Mouse (Mus musculus) neural tube, embryonic 10.5 days (tissue): ENCODE data around the gene Mon1a.

Source experiments
- DNase-seq: peaks from one replicate; pipeline ENCODE4 v3.0.0-alpha.2; 2017; ENCODE audit warnings: low spot score; ENCODE audit errors: extremely low spot score

Mon1a gene

DNA sequence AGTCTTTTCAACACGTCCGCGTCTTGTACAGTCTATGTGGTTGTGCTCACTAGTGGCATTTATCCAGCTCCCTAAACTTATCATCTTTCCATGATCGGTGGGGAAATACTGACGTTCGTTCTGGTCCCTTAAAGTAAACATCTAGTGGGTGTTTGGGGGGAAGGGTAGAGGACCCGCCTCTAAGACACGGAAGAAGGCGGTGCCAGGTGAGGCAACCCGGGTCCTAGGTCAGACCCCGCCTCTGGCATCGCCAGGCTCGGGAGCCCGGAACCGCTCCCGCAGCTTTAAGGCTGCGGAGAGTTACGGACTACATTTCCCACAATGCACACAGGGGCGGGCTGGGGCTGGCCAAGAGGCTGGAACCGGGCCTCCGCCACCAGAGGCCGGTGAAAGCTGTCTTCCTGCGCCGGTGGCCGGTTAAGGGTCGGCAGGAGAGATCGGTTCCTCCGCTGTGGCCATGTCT lies at the start of gene Mon1a:
Gene Mon1a (plus strand): TSS at position 348 of the 463 bp plus-strand sequence.
- peak; percentile 79 for DNase-seq

DNA sequence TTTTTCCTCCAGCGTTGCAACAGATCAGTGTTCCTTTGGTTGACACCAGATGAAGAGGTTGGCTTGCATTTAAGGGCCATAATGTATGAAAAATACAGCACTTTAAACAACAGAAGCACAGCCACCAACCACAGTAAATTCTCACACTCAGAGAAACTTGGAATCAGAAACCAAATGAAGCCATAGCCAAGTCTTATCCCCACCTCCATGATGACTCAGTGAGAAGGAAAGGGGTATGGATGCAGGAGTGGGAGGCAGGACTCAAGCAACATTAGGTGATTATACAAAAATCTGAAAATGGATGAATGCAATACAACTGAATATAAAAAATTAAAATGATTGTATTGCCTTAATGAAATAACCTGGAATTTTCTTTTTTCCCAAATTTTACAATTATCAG lies 49.1 kb upstream of the Mon1a start:
- DNase-seq, result no peak

DNA sequence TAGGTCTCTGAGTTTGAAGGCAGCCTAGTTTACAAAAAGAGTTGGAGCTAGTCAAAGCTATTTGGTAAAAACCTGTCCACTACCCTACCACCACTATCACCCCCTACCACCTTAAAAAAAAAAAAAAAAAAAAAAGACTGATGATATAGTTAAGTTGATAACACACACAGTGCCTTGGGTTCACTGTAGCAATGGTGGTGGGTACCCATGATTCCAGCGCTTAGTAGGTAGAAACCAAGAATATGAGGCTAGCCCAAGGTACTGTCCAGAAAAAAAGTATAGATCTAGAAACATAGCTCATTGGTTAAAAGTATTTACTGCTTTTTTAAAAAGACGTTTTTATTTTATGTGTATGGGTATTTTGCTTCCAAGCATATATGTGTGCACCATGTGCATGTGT lies 45.2 kb upstream of the Mon1a start:
- DNase-seq, result no peak

DNA sequence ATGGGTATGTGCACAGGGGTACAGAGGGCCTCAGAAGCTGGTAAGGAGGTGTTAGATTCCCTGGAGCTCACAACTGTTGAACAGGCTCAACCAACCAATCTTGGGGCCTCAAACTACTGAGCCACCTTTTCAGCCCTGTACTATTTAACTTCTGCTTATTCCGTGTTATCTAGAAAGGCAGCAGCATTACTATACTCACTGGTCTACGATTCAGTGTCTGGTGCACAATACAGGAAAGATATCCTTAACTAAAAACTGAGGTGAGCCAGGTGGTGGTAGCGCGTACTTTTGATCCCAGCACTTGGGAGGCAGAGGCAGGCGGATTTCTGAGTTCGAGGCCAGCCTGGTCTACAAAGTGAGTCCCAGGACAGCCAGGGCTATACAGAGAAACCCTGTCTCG lies 39.0 kb upstream of the Mon1a start:
- DNase-seq, result no peak

DNA sequence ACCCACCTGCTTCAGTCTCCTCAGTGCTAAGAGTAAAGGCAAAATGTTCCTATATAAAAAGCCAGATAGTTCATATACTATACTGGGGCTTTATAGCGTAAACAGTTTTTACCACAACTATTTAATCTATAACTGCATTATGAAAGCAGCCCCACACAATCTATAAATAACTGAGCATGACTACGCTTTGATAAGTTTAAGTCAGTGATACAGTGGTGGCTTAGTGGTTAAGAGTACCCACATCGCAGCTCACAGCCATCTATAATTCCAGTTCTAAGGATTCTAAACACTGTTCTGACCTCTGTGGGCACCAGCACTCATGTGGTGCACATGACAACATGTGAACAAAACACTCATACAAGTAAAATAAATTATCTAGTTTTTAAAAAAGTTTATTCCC lies 29.6 kb upstream of the Mon1a start:
- DNase-seq, result no peak

DNA sequence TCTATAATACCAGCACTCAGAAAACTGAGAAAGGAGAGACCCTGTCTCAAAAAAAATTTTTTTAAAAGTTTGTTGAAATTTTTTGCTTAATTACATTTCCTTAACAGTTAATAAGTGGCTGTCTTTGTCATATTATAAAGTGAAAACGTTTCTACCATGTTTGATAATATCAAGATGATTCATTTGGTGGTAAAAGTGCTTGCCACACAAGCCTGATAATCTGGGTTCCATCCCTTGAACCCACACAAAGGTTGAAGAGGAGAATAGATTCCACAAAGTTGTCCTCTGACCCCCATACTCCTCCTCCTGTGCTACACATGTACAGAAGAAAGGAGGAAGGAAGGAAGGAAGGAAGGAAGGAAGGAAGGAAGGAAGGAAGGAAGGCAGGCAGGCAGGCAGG lies 23.5 kb upstream of the Mon1a start:
- no peak for DNase-seq

DNA sequence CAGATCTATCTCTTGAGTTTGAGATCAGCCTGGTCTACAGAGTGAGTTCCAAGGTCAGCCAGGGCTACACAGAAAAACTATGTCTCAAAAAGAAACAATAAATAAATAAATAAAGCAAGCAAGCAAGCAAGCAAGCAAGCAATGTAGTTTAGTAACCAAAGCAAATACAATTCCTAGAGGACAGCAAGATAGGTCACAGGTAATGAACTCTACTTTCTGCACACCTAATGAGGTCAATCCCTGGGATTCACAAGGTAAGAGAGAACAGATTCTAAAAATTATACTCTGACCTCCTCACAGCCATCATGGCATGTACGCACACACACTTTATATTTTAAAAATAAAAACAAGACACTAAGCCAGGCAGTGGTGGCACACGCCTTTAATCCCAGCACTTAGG lies 21.9 kb upstream of the Mon1a start:
- no peak for DNase-seq

DNA sequence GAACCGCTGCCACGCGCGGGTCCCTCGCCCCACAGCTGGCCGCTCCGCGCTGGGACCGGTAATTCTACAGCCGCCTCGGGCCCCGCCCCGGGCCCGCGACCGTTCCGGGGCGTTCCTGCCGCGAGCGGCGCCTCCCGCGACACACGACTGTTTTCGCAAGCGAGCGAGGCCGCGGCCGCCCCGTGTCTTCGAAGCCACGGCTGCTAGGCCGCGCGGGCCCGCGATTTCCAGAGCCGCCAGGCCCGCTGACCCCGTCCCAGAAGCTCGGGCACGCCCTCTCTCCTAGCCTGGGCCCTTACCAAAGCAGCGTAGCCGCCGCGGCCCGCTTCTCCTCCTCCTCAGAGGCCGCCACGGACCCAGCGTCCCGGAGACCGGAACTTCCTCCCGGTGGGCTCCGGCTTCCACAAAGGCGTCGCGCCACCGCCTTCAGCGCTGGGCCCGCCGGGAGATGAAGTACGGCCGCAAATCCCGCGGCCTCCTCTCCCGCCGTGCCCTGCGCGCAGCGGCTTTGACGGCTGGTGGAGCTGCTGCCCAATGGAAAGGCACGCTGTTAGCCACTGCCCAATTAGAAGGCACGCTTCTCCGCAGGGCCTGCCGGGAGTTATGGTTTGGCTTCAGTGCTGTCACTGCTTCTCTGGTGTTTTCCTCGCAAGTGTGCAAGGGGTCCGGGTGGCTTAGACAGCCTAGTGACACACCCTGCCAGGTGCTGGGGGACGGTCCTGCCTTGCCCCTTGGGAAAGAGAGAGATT lies 15.4 kb upstream of the Mon1a start:
- peak; percentile 92 for DNase-seq

DNA sequence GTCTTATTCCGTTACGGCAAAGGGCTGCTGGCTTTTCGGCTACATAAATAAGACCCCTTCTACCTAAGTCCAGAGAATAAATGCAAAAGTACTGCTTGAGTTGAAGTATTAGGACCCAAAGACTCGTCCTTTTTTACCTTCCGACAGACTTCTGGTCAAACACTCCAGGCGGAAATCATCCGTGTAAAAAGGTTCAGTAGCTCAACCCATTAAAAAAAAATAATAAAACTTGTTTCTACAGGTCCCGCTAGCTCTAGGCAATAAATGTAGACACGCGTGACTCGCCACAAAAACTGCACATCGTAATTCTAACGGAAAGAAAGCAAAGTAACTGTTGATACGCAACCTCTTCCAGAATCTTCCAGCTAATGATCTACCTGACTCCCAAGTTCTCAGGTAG lies 14.8 kb upstream of the Mon1a start, which contains the start of gene Rbm6:
Gene Rbm6 (minus strand): TSS at position 101 of the 400 bp plus-strand sequence.
- no peak for DNase-seq

DNA sequence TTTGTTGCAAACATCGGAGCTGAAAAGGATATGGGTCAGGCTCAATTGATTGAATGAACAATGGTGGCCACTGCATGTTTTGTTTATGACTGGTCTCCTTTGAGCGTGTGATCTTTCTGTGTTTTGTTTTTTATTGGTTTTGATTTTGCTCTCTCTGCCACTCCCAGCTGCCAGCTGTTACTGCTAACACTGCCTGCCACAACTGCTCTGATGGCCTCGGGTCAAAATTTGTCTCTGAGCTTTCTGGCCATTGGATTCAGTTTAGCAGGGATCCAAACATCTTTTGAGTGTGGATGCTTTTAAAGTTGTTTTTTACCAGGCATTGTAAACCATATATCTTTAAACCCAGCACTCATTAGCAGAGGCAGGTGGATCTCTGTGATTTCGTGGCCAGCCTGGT lies 7.5 kb upstream of the Mon1a start:
- DNase-seq, result no peak

DNA sequence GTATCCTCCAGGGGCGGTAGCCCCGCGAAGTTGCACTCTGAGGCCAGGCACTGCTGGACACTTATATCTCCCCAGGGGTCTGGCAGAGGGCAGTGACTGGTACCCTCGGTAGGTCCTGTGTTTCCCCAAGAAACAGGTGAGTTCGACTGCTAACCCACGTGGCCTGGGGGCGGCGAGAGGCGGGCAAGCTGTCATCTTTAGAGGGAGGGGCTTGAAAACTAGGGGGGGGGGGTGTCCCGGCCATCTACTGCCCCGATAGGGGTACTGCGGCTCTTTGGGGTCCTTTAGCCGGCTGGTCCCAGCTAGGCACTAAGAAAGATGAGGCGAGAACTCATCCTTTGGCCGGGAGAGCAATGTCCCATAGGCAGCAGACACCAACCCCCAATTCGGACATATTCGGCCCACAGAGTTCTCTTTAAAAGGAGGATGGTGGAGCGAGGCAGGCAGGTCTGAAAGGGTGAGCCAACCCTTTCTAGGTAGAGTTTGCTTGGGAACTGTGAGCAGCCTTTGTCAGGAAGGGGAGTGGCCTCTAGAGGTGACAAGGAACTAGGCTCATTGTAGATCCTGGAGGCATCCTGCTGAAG lies 408 bp downstream of the Mon1a start:
- DNase-seq, result no peak

DNA sequence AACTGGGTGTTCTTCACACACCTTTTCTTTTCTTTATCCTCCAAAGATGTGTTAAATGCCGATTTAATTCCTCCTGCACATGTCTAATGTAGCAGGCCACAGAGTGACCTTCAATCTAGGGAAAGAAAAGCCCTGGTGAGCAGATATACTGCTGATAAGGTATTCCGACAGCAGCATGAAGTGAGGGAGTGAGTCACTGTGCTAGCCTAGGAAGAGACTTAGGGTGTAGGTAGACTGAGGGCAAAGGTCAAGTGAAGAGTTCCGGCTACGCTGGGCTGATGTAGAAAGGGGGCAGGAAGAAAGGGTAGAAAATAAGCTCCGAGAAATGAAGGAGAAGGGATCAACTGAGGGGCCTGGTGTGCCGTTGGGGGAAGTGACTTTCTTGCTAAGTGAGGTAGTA lies 2.3 kb downstream of the Mon1a start:
- no peak for DNase-seq

DNA sequence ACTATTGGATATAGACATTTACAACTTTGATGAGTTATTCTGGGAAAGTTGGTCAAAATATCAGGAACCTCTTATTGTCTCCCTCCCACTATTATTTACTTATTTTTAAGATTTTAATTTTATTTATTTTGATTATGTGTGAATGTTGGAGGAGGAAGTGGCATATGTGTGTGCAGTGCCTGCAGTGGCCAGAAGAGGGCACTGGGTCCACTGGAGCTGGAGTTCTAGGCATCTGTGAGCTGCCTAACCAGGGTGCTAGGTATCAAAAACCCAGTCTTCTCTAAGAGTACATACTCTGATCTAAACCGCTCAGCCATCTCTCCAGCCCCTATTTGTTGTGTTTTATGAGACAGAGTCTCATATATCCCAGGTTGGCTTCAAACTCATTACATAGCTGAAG lies 3.1 kb downstream of the Mon1a start:
- no peak for DNase-seq

DNA sequence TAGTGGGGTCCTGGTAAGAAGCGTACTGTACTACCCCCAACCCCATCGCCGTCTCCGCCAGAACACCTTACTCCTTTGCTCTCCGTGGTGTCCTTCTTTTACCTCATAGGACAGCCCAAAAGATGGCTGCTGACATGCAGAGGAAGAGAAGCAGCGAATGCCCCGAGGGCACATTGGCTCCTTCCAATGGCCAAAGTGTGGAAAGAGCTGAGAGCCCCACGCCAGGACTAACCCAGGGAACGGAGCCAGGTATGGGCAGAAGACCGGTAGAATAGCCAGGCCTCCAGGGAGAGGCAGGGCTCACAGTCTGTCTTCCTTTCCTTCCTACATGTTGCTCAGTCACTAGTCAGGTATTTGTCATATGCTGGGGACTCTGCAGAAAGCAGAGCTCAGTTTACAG lies 10.6 kb downstream of the Mon1a start:
- DNase-seq, result no peak

DNA sequence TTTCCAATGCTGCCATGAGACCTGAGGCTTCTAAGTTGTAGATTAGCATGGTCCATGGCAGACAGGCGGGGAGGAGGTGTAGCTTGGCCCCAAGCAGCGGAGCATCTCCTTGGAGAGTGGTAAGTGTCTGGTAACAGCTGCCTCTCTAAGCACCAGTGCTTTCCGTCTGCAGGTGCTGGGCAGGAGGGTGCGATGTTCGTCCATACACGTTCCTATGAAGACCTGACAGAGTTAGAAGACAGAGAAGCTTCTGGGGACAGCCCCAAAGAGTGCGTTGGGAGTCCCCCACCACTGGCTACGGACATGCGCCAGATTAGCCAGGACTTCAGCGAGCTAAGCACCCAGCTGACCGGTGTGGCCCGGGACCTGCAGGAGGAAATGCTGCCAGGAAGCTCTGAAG lies 11.9 kb downstream of the Mon1a start:
- DNase-seq, result no peak

DNA sequence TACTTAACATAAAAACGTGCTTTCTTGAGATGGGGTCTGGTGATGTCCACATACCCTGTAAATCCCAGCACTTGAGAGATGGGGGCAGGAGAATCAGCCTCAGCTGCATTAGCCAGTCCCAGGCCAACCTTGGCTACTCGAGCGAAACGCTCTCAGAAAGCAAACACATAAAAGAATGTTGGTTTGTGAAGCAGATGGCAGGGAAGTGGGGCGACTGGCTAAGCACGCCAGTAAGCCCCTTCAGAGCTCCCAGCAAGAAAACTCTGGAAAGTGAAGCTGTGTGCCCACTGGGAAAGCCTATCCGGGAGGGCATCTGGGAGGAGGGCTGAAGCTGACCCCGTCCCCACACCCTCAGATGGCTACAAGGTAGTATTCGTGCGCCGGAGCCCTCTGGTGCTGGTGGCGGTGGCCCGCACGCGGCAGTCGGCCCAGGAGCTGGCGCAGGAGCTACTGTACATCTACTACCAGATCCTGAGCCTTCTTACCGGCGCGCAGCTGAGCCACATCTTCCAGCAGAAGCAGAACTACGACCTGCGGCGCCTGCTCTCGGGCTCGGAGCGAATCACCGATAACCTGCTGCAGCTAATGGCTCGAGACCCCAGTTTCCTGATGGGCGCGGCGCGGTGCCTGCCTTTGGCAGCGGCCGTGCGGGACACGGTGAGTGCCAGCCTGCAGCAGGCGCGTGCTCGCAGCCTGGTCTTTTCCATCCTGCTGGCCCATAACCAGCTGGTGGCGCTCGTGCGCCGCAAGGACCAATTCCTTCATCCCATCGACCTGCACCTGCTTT lies 13.1 kb downstream of the Mon1a start:
- peak; percentile 82 for DNase-seq

DNA sequence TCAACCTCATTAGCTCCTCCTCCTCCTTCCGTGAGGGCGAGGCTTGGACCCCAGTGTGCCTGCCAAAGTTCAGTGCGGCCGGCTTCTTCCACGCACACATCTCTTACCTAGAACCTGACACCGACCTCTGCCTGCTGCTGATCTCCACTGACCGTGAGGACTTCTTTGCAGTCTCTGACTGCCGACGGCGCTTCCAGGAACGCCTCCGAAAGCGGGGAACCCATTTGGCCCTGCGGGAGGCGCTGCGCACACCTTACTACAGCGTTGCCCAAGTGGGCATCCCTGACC lies 13.6 kb downstream of the Mon1a start:
- DNase-seq, result no peak

DNA sequence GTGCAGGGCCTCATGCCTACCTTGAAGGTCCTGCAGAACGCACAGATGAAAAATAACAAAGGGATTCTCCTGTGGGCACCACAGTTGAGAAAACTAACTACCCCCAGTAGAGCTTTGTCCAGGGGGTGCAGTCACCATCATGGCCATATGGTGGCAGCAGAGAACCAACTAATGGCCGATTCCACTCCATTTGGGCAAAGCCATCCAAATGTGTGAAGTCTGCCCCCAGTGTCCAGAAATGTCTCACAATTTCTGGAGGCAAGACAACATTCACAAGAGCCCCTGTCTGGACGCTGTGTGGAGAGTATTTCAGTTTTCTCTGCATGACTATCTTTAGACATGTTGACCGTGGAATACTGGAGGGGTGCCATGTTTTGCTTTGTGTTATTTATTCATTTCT lies 16.8 kb downstream of the Mon1a start:
- DNase-seq, result peak; percentile 89

DNA sequence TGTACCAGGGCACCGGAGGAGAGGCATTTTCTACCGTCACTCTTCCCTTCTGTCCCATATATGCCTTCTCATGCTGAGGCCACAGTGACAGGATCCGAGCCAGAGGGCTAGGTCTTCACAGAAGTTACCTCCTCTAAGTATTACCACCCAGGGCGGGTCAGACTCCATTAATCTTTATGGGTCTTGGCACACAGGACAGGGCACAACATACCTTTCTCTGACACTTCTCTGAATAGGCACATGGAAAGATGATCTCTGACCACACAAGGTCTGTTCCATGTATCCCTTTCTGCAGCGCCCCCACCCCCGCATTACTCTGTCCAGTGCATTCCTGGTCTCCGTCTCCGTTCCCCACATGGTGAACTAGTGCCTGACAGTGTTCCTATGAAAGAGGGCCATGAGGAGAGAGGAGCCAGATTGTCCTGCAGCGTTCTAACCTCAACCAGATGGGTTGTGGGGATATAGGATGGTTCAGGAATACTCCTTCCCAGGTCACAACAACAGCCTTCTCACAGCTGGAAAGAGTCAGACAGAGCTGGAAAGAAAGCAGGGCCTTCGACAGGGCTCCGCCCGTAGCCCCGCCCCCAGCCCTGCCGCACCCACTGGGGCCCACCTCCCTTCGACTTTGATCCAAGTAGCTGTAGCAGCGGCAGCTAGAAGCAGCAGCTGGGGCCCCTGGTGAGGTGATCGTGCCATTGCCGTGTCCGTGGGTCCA lies 18.5 kb downstream of the Mon1a start, which contains the start of gene Mst1r:
Gene Mst1r (plus strand): TSS at position 622 of the 715 bp plus-strand sequence.
- DNase-seq, result peak; percentile 65

DNA sequence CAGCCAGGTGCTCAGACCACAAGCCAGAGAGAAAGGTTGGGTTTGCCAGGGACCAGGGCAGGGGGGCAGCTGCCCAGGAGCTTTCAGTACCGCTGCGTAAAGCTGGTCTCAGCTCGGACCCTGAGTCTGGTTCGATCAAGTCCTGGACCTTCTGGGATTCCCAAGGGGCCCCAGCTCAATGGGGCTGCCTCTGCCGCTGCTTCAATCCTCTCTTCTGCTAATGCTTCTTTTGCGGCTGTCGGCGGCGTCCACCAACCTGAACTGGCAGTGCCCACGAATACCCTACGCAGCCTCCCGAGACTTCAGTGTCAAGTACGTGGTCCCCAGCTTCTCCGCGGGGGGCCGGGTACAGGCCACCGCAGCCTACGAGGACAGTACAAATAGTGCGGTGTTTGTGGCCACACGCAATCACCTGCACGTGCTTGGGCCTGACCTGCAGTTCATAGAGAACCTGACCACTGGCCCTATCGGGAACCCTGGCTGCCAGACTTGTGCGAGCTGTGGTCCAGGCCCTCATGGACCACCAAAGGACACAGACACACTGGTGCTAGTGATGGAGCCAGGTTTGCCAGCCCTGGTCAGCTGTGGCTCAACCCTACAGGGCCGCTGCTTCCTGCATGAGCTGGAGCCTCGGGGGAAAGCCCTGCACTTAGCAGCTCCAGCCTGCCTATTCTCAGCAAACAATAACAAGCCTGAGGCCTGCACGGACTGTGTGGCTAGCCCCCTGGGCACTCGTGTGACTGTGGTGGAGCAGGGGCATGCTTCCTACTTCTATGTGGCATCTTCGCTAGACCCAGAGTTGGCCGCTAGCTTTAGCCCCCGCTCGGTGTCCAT lies 19.2 kb downstream of the Mon1a start:
- DNase-seq, result no peak

DNA sequence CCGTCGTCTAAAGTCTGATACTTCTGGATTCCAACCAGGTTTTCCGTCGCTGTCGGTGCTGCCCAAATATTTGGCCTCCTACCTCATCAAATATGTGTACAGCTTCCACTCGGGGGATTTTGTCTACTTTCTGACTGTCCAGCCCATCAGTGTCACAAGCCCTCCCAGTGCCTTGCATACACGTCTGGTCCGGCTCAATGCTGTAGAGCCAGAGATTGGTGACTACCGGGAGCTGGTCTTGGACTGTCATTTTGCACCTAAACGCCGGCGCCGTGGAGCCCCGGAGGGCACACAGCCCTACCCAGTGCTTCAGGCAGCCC lies 19.8 kb downstream of the Mon1a start:
- DNase-seq, result no peak
